Mouse (Mus musculus) midbrain, embryonic 14.5 days (tissue): Measurements from ENCODE around the gene Dab2ip. TPM values are rescaled to one million over a fixed set of nuclear protein-coding genes. Genes with fewer than 3 reads are reported as not detected.
A peak's percentile ranks its signal among the peaks of the same experiment; 100 is the strongest.

Experiments used
- ATAC-seq: fragments of 200-750 bp; cut with Nextera tagmentation; 2 replicates; pipeline ENCODE4 v1.8.0; 2017; ENCODE audit warnings: moderate number of reproducible peaks, moderate library complexity; ENCODE audit not compliant: low FRiP score, low TSS enrichment
- DNase-seq: peaks from one replicate; pipeline ENCODE4 v3.0.0-alpha.2; 2015
- H3K27ac ChIP-seq: fragments of 300-500 bp; sonication (generic); replicated peaks from 2 replicates; pipeline ENCODE4 v1.5.1; 2014; ENCODE audit warnings: mild to moderate bottlenecking, low read depth, low read length, moderate library complexity
- H3K27me3 ChIP-seq: fragments of 300-500 bp; sonication (generic); 2 replicates; pipeline ENCODE4 v1.6.1; 2014; ENCODE audit warnings: low read length, control low read depth, mixed read lengths; ENCODE audit not compliant: control insufficient read depth, insufficient read depth
- H3K36me3 ChIP-seq: fragments of 300-500 bp; sonication (generic); 2 replicates; pipeline ENCODE4 v1.6.1; 2014; ENCODE audit warnings: low read length, control low read depth; ENCODE audit not compliant: control insufficient read depth, insufficient read depth
- H3K4me1 ChIP-seq: fragments of 300-500 bp; sonication (generic); 2 replicates; pipeline ENCODE4 v1.6.1; 2014; ENCODE audit warnings: mild to moderate bottlenecking, antibody characterized with exemption, low read length, control low read depth; ENCODE audit not compliant: control insufficient read depth, insufficient read depth
- H3K4me2 ChIP-seq: fragments of 300-500 bp; sonication (generic); 2 replicates; pipeline ENCODE4 v1.6.1; 2014; ENCODE audit warnings: mild to moderate bottlenecking, low read length, moderate library complexity
- H3K4me3 ChIP-seq: fragments of 300-500 bp; sonication (generic); replicated peaks from 2 replicates; pipeline ENCODE4 v1.5.1; 2014; ENCODE audit warnings: low read depth, low read length
- H3K9ac ChIP-seq: fragments of 300-500 bp; sonication (generic); replicated peaks from 2 replicates; pipeline ENCODE4 v1.6.1; 2014; ENCODE audit warnings: mild to moderate bottlenecking, low read length, moderate library complexity
- H3K9me3 ChIP-seq: fragments of 300-500 bp; sonication (generic); 2 replicates; pipeline ENCODE4 v1.6.1; 2016; ENCODE audit warnings: low read length, control low read depth, mixed read lengths; ENCODE audit not compliant: control insufficient read depth
- WGBS: fragments of 180-500 bp; shearing (Covaris S2); extraction: QIAGEN DNeasy Blood & Tissue Kit; methylation state at CpG from one replicate; pipeline ENCODE4 v1.1.7; 2014; 5-methylcytosine and 5-hydroxymethylcytosine counted together
- polyA plus RNA-seq: library from polyadenylated mRNA; unstranded; fragments of >200 nt; fragmentation: Nextera tagmentation; extraction: Ambion mirVana; gene quantifications from 2 replicates; pipeline ENCODE4 v1.2.1, GENCODE M21; 2014

Gene Dab2ip
- polyA plus RNA-seq, 1 experiment from 2014 or later: 46.4 TPM

- DNase-seq (no peak), ATAC-seq (no peak)
- Histone ChIP-seq H3K27ac (0 out of 2 replicates have a peak overlapping the region, but pooled peaks have one; percentile 0), H3K27me3 (no peaks in the 10 kb centered on the region), H3K9me3 (no peaks in the 10 kb centered on the region), H3K36me3 (no peaks in the 10 kb centered on the region), H3K4me2 (no peak overlapping the region), H3K4me1 (peaks cover 63% of the 10 kb centered on the region), H3K9ac (no peak overlapping the region), H3K4me3 (no peak overlapping the region)
- 36% methylated on average over 4 of the region's 4 CpGs for WGBS
Measured at GRCm38 (mm10) chr2:35669217-35669616, 111.2 kb downstream of the Dab2ip start.

DNA sequence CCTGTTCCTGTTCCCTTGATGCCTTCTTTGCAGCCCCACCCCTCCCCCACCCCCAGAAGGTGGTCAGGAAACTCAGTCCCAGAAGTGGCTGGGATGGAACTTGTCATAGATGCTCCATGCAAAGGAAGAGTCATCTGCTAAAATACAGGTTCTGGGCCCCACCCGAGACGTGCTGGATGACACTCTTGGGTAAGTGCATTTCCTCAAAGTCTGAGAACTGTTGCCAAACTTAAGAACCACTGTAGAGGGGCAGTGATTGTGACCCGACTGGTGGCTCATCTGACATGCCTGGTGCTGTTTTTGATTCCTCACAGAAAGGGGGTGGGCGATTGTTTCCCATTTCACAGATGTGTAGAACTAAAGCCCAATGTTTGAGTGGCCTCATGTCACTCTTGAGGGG, 111.7 kb downstream of the Dab2ip start:
- 82% methylated on average over 4 of the region's 4 CpGs for WGBS
- H3K27ac ChIP-seq: no peak overlapping the region
- H3K9ac ChIP-seq: no peak overlapping the region
- no peaks in the 10 kb centered on the region for H3K27me3 ChIP-seq
- no peaks in the 10 kb centered on the region for H3K9me3 ChIP-seq
- ATAC-seq (no peak), DNase-seq (no peak)
- H3K4me3 ChIP-seq: no peak overlapping the region
- no peaks in the 10 kb centered on the region for H3K36me3 ChIP-seq
- H3K4me2 ChIP-seq: no peak overlapping the region
- peaks cover 60% of the 10 kb centered on the region for H3K4me1 ChIP-seq

- DNase-seq (no peak), ATAC-seq (no peak)
- Histone ChIP-seq H3K4me1 (peaks cover 60% of the 10 kb centered on the region), H3K4me3 (no peak overlapping the region), H3K27ac (no peak overlapping the region), H3K9me3 (no peaks in the 10 kb centered on the region), H3K4me2 (no peak overlapping the region), H3K9ac (no peak overlapping the region), H3K27me3 (no peaks in the 10 kb centered on the region), H3K36me3 (no peaks in the 10 kb centered on the region)
- WGBS: 91% methylated on average over 9 of the region's 9 CpGs
Measured at GRCm38 (mm10) chr2:35670300-35670699, 112.2 kb downstream of the Dab2ip start.

DNA sequence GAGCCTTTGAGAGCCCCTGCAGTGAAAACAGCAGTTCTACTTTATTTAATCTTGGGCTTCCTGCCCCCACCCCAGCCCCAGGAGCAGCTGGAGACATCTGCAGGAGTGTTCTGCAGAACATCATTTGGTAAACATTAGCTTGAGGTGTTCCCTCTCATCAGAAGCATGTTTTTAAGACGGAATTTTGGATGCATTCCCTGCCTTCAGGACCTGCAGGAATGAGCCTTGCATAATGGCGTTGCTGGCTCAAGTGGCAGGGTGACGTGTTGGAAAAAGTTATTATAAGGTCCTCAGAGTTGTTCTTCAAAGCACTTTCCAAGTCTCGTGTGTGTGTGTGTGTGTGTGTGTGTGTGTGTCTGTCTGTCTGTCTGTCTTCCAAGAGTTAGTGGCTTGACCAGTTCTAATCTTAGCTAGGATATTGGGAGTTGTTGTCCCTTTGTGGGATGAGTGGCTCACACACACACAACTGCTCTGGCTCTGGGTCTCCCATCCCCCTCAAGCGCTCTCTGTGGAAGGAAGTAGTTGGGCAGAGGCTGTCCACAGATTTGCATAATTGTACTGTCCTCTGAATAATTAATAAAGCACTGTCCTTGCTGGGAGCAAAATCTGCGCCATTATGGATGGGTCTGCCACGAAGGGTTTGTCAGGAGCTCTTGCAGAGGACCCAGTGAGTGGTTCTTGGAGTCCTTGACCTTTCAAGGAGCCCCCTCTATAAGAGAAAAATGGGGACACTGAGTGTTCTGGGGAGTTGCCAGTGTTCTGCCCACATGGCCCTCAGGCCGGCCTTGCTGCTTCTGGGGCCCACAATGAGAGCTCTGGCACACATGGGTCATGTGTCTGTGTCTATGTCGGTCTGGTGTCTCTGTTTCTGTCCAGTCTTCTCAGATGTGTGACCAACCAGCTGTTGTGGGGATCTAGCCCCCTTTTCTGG, 114.2 kb downstream of the Dab2ip start:
- peak; percentile 51 for DNase-seq
- Histone ChIP-seq H3K27me3 (no peaks in the 10 kb centered on the region), H3K27ac (peak overlapping the region; percentile 42), H3K9me3 (no peaks in the 10 kb centered on the region), H3K4me3 (no peak overlapping the region), H3K9ac (no peak overlapping the region), H3K4me1 (peaks cover 72% of the 10 kb centered on the region), H3K4me2 (no peak overlapping the region), H3K36me3 (no peaks in the 10 kb centered on the region)
- 57% methylated on average over 9 of the region's 9 CpGs for WGBS
- peak; percentile 35; the same call in 1 of the 2 replicates for ATAC-seq

- Histone ChIP-seq H3K27ac (no peak overlapping the region), H3K9me3 (no peaks in the 10 kb centered on the region), H3K4me3 (no peak overlapping the region), H3K4me1 (peaks cover 73% of the 10 kb centered on the region), H3K36me3 (no peaks in the 10 kb centered on the region), H3K9ac (no peak overlapping the region), H3K4me2 (no peak overlapping the region), H3K27me3 (no peaks in the 10 kb centered on the region)
- ATAC-seq (no peak), DNase-seq (no peak)
- 88% methylated on average over 3 of the region's 3 CpGs for WGBS
Measured at GRCm38 (mm10) chr2:35673181-35673580, 115.1 kb downstream of the Dab2ip start.

DNA sequence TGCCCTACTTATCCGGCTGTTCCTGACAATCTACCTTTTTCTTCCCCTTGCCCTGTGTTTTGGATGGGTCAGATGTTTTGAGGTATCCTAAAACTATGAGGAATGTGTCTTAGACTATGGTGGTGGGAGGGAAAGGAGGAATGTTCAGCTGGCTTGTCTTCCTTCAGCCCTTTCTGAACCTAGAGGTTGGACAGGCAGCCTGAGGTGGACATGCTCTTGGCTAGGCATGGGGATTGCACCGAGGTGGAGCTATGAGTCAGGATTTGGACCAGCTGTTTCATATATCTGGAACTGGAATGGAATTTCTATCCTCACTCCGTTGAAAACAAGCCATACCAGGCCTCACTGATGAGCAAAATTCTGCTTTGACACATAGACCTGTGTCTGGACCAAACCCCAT, 115.9 kb downstream of the Dab2ip start:
- H3K27ac ChIP-seq: no peak overlapping the region
- H3K27me3 ChIP-seq: no peaks in the 10 kb centered on the region
- 90% methylated on average over 3 of the region's 3 CpGs for WGBS
- DNase-seq (no peak), ATAC-seq (no peak)
- H3K9ac ChIP-seq: no peak overlapping the region
- H3K4me2 ChIP-seq: no peak overlapping the region
- H3K36me3 ChIP-seq: no peaks in the 10 kb centered on the region
- no peaks in the 10 kb centered on the region for H3K9me3 ChIP-seq
- H3K4me3 ChIP-seq: no peak overlapping the region
- peaks cover 80% of the 10 kb centered on the region for H3K4me1 ChIP-seq

DNA sequence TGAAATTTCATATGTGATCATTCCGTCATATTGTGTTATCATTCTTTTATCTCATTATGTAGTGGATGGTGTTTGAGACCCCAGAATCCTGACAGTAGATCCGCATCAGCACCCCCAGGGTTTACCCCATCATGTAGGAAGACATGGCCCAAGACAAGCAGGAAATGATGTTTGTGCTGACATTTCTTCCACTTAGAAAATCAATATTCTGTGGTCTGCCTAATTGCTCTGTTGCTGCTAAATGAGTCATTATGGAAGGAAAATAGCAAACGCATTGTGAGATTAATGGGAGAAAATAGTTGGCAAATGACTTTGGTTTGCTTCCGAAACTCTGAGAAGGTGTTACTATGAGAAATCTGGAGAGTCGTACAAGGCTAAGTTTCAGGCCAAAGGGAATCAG, 116.4 kb downstream of the Dab2ip start:
- Histone ChIP-seq H3K9me3 (no peaks in the 10 kb centered on the region), H3K9ac (no peak overlapping the region), H3K4me2 (no peak overlapping the region), H3K36me3 (no peaks in the 10 kb centered on the region), H3K4me1 (peaks cover 81% of the 10 kb centered on the region), H3K27ac (no peak overlapping the region), H3K4me3 (no peak overlapping the region), H3K27me3 (no peaks in the 10 kb centered on the region)
- 88% methylated on average over 5 of the region's 5 CpGs for WGBS
- DNase-seq (no peak), ATAC-seq (no peak)

GRCm38 (mm10) chr2:35676075-35676665, 118.1 kb downstream of the Dab2ip start:
- WGBS: 50% methylated on average over 5 of the region's 5 CpGs
- H3K27ac ChIP-seq: peak overlapping the region; percentile 47; the same call in 1 of the 2 replicates

More at GRCm38 (mm10) chr2:35676075-35676665, 118.1 kb downstream of the Dab2ip start:
- Histone ChIP-seq H3K9me3 (no peaks in the 10 kb centered on the region), H3K4me1 (peaks cover 86% of the 10 kb centered on the region), H3K9ac (no peak overlapping the region; the same call in 1 of the 2 replicates), H3K4me2 (no peak overlapping the region), H3K4me3 (no peak overlapping the region), H3K27me3 (no peaks in the 10 kb centered on the region), H3K36me3 (no peaks in the 10 kb centered on the region)
- DNase-seq (peak; percentile 69), ATAC-seq (no peak)
